Mouse (Mus musculus): Measurements from ENCODE around the gene Uchl5. TPM values are rescaled to one million over a fixed set of nuclear protein-coding genes. Genes with fewer than 3 reads are reported as not detected.

Gene Uchl5
- 66.9 and 68.1 TPM in 2 replicates for polyA plus RNA-seq (2014; fragmentation: Nextera tagmentation; extraction: Ambion mirVana)

DNA sequence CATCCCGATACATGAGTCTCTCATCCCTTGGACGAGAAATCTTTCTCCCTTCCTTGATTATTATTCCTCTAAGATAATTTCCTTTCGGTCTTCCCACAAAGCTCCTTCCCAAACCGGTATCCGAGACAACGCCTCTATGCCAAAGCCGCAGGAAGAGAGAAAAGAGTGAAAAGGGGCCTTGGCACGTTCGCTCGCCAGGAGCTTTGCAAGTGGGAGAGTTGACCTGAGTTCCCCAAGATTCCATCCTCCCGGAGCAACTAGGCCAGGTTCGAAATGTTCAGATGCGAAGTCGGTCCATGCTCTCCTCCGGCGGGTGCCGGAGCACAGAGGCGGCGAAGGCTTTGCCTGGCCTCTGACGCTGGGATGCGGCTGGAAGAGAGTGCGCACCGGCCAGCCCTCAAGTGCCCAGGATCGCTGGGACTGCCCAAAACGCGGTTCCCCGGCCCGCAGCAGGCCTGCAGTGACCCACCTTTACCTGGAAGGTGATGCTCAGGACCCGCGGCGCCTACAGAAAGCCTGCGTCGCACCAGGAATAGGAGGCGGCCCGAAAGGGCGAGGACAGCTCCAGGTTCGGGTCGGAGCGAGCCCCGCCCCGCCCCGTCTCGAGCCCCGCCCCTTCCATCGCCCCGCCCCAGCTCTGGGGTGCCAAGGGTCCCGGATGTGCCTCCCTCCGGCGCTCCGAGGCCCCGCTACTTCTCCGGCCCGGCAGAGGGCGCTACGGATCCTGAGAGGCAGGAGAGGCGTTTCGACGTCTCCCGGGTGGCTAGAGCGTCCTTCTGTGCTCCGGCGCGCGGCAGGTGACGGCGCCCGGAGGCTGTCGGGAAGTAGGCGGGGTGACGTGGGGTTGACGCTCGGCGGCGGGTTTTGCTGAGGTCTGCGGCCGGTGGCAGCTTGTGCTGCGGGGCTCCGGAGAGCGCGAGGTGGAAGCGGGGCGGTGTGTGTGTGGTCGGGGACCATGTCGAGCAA lies at the start of gene Uchl5, which contains the start of gene Trove2:
Gene Uchl5 (plus strand): TSS at position 827 of the 966 bp plus-strand sequence.
Gene Trove2 (minus strand): TSS at position 623 of the 966 bp plus-strand sequence.
- under 1% methylated on average over 78 of the region's 84 CpGs for WGBS (ENCODE audit: insufficient replicate concordance)
- Histone ChIP-seq H3K27ac (ENCODE audit: low read depth, low read length) (peak within 1 kb of the TSS; percentile 66), H3K36me3 (ENCODE audit: control insufficient read depth, insufficient read depth, low read length) (no peaks in the 10 kb centered on the region)

DNA sequence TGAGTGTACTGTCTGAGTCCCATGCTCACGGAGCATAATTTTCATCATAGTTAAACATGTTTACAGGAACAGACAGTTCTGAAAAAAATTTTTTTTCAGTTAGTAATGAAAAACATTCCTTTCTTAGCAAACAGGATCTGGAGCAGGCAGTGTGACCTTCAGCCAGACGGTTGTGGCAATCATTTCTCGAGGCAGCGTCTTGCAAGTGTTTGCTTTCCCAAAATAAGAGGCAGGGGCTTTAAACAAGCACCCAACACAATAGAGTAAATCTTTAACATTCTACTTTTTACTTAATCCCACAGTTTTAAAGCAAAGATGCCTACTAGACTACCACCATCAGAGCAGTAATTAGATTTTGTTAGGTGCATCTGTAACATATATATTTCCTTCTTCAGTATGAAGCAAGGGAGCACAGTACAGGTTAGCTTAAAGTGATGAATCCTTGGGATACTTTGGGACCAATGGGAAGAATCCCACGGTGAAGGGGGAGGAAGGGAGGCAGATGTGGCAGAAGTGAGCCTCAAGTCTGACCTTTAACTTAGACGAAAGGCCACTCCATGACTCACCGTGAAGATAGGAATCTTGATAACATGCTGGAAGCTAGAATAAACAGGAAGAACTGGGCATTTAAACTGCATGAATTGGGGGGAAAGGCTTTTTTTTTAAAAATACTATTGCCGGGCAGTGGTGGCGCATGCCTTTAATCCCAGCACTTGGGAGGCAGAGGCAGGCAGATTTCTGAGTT lies 49.2 kb upstream of the Uchl5 start:
- WGBS (ENCODE audit: insufficient replicate concordance), result 67% methylated on average over 9 of the region's 9 CpGs
- no peak for ATAC-seq (replicated peaks; ENCODE audit: insufficient number of reproducible peaks, low FRiP score, low TSS enrichment)
- no peaks in the 10 kb centered on the region for H3K4me1 ChIP-seq (ENCODE audit: control insufficient read depth, insufficient read depth, low read length)

More for the DNA sequence above, at the start of gene Uchl5, which contains the start of gene Trove2:
- H3K4me3 ChIP-seq (ENCODE audit: low read depth, low read length), result peak within 1 kb of the TSS; percentile 84
- ATAC-seq (replicated peaks; ENCODE audit: insufficient number of reproducible peaks, low FRiP score, low TSS enrichment), result peak; percentile 97
- peaks cover 11% of the 10 kb centered on the region for H3K4me1 ChIP-seq (ENCODE audit: control insufficient read depth, insufficient read depth, low read length)
- peak within 1 kb of the TSS; percentile 90 for H3K4me2 ChIP-seq
- H3K27me3 ChIP-seq (ENCODE audit: control insufficient read depth, insufficient read depth, low read length), result no peaks in the 10 kb centered on the region
- peak within 1 kb of the TSS; percentile 94 for H3K9ac ChIP-seq (ENCODE audit: low read depth, low read length)
- H3K9me3 ChIP-seq (replicated peaks; ENCODE audit: control insufficient read depth, low read length), result no peaks in the 10 kb centered on the region

DNA sequence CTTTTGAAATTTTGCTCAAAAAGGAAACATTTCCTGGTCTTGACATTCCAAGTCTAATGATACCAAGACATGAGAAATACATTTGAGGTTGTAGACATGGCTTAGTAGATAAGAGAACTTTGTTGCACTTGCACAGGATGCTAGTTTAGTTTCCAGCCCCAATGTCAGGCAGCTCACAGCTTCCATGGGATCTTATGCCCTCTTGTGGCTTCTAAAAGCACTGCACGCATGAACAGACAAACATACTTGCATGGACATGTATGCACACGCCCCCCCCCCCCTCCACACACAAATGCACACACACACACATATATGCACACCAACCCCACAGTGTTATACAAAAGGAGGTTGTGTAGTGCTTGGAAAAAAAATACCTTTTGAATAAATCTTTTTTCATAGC lies 46.2 kb upstream of the Uchl5 start:
- Histone ChIP-seq H3K4me2 (no peak overlapping the region), H3K9ac (ENCODE audit: low read depth, low read length) (no peak overlapping the region), H3K9me3 (replicated peaks; ENCODE audit: control insufficient read depth, low read length) (no peaks in the 10 kb centered on the region), H3K27me3 (ENCODE audit: control insufficient read depth, insufficient read depth, low read length) (no peaks in the 10 kb centered on the region), H3K4me1 (ENCODE audit: control insufficient read depth, insufficient read depth, low read length) (no peaks in the 10 kb centered on the region), H3K4me3 (ENCODE audit: low read depth, low read length) (no peak overlapping the region), H3K36me3 (ENCODE audit: control insufficient read depth, insufficient read depth, low read length) (no peaks in the 10 kb centered on the region), H3K27ac (ENCODE audit: low read depth, low read length) (no peak overlapping the region)
- 71% methylated on average over 2 of the region's 2 CpGs for WGBS (ENCODE audit: insufficient replicate concordance)
- ATAC-seq (replicated peaks; ENCODE audit: insufficient number of reproducible peaks, low FRiP score, low TSS enrichment), result no peak

More for the DNA sequence above, 49.2 kb upstream of the Uchl5 start:
- Histone ChIP-seq H3K27ac (ENCODE audit: low read depth, low read length) (no peak overlapping the region), H3K9me3 (replicated peaks; ENCODE audit: control insufficient read depth, low read length) (no peaks in the 10 kb centered on the region), H3K9ac (ENCODE audit: low read depth, low read length) (no peak overlapping the region), H3K36me3 (ENCODE audit: control insufficient read depth, insufficient read depth, low read length) (no peaks in the 10 kb centered on the region), H3K4me3 (ENCODE audit: low read depth, low read length) (no peak overlapping the region), H3K4me2 (no peak overlapping the region), H3K27me3 (ENCODE audit: control insufficient read depth, insufficient read depth, low read length) (no peaks in the 10 kb centered on the region)

GRCm38 (mm10) chr1:143731691-143732090 lies 45.4 kb upstream of the Uchl5 start:
- no peak overlapping the region for H3K27ac ChIP-seq (ENCODE audit: low read depth, low read length)
- ATAC-seq (replicated peaks; ENCODE audit: insufficient number of reproducible peaks, low FRiP score, low TSS enrichment), result no peak
- no peaks in the 10 kb centered on the region for H3K36me3 ChIP-seq (ENCODE audit: control insufficient read depth, insufficient read depth, low read length)
- no peak overlapping the region for H3K9ac ChIP-seq (ENCODE audit: low read depth, low read length)
- WGBS (ENCODE audit: insufficient replicate concordance), result 60% methylated on average over 4 of the region's 4 CpGs
- no peak overlapping the region for H3K4me2 ChIP-seq
- H3K27me3 ChIP-seq (ENCODE audit: control insufficient read depth, insufficient read depth, low read length), result no peaks in the 10 kb centered on the region
- no peaks in the 10 kb centered on the region for H3K9me3 ChIP-seq (replicated peaks; ENCODE audit: control insufficient read depth, low read length)
- no peaks in the 10 kb centered on the region for H3K4me1 ChIP-seq (ENCODE audit: control insufficient read depth, insufficient read depth, low read length)
- no peak overlapping the region for H3K4me3 ChIP-seq (ENCODE audit: low read depth, low read length)

DNA sequence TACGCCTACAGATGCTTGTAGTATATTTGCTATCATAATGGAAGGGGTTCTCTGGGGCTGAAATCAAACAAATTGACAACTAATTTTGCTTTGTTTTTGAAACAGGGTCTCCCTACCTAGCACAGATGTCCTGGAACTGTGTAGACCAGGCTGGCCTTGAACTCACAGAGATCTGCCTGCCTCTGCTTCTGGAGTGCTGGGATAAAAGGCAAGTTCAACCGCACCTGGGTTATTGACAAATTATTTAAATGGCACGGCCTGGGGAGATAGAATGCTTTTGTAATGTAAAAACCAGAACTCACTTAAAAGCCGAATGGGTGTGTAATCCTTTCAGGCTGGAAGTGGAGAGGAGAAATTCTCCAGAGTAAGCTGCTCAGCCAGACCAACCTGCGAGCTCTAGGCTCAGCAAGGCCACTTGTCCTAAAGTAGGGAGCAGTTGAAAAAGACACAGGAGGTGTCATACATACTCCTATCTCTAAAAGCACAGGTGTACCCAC lies 43.1 kb upstream of the Uchl5 start:
- no peaks in the 10 kb centered on the region for H3K36me3 ChIP-seq (ENCODE audit: control insufficient read depth, insufficient read depth, low read length)
- no peak for ATAC-seq (replicated peaks; ENCODE audit: insufficient number of reproducible peaks, low FRiP score, low TSS enrichment)
- no peaks in the 10 kb centered on the region for H3K4me1 ChIP-seq (ENCODE audit: control insufficient read depth, insufficient read depth, low read length)
- no peak overlapping the region for H3K27ac ChIP-seq (ENCODE audit: low read depth, low read length)
- WGBS (ENCODE audit: insufficient replicate concordance), result 72% methylated on average over 5 of the region's 5 CpGs
- no peak overlapping the region for H3K4me2 ChIP-seq
- no peak overlapping the region for H3K9ac ChIP-seq (ENCODE audit: low read depth, low read length)
- no peaks in the 10 kb centered on the region for H3K27me3 ChIP-seq (ENCODE audit: control insufficient read depth, insufficient read depth, low read length)
- H3K4me3 ChIP-seq (ENCODE audit: low read depth, low read length), result no peak overlapping the region
- H3K9me3 ChIP-seq (replicated peaks; ENCODE audit: control insufficient read depth, low read length), result no peaks in the 10 kb centered on the region

GRCm38 (mm10) chr1:143738811-143739210 lies 38.3 kb upstream of the Uchl5 start:
- no peaks in the 10 kb centered on the region for H3K9me3 ChIP-seq (replicated peaks; ENCODE audit: control insufficient read depth, low read length)
- WGBS (ENCODE audit: insufficient replicate concordance), result 27% methylated on average over 10 of the region's 11 CpGs
- ATAC-seq (replicated peaks; ENCODE audit: insufficient number of reproducible peaks, low FRiP score, low TSS enrichment), result 0 out of 2 replicates have a peak, but pooled peaks have one; percentile 24
- H3K36me3 ChIP-seq (ENCODE audit: control insufficient read depth, insufficient read depth, low read length), result peaks cover 3% of the 10 kb centered on the region; the same call in 1 of the 2 replicates
- H3K27me3 ChIP-seq (ENCODE audit: control insufficient read depth, insufficient read depth, low read length), result no peaks in the 10 kb centered on the region
- peak overlapping the region; percentile 70 for H3K9ac ChIP-seq (ENCODE audit: low read depth, low read length)
- H3K4me1 ChIP-seq (ENCODE audit: control insufficient read depth, insufficient read depth, low read length), result 0 out of 2 replicates have a peak, but pooled peaks cover 2% of the 10 kb centered on the region
- peak overlapping the region; percentile 59 for H3K4me3 ChIP-seq (ENCODE audit: low read depth, low read length)
- peak overlapping the region; percentile 67; the same call in 1 of the 2 replicates for H3K27ac ChIP-seq (ENCODE audit: low read depth, low read length)
- H3K4me2 ChIP-seq, result peak overlapping the region; percentile 89

- H3K9me3 ChIP-seq (replicated peaks; ENCODE audit: control insufficient read depth, low read length), result no peaks in the 10 kb centered on the region
Observed at GRCm38 (mm10) chr1:143739361-143740350, 37.4 kb upstream of the Uchl5 start.

More at GRCm38 (mm10) chr1:143739361-143740350, 37.4 kb upstream of the Uchl5 start:
- peak overlapping the region; percentile 70 for H3K9ac ChIP-seq (ENCODE audit: low read depth, low read length)
- H3K27ac ChIP-seq (ENCODE audit: low read depth, low read length), result peak overlapping the region; percentile 67
- 0 out of 2 replicates have a peak, but pooled peaks cover 2% of the 10 kb centered on the region for H3K4me1 ChIP-seq (ENCODE audit: control insufficient read depth, insufficient read depth, low read length)
- ATAC-seq (replicated peaks; ENCODE audit: insufficient number of reproducible peaks, low FRiP score, low TSS enrichment), result peak; percentile 93
- peaks cover 3% of the 10 kb centered on the region; the same call in 1 of the 2 replicates for H3K36me3 ChIP-seq (ENCODE audit: control insufficient read depth, insufficient read depth, low read length)
- peak overlapping the region; percentile 59 for H3K4me3 ChIP-seq (ENCODE audit: low read depth, low read length)
- WGBS (ENCODE audit: insufficient replicate concordance), result under 1% methylated on average over 62 of the region's 71 CpGs
- H3K27me3 ChIP-seq (ENCODE audit: control insufficient read depth, insufficient read depth, low read length), result no peaks in the 10 kb centered on the region
- H3K4me2 ChIP-seq, result peak overlapping the region; percentile 89

Measured in heart, embryonic 11.5 days (tissue).